Mouse (Mus musculus) midbrain, embryonic 15.5 days (tissue): ENCODE data around the gene Mospd3. TPM values are rescaled to one million over a fixed set of nuclear protein-coding genes. Genes with fewer than 3 reads are reported as not detected.
A peak's percentile ranks its signal among the peaks of the same experiment; 100 is the strongest.

ENCODE experiments used
- ATAC-seq: fragments of 200-750 bp; cut with Nextera tagmentation; replicated peaks from 2 replicates; pipeline ENCODE4 v1.8.0; 2017; ENCODE audit warnings: moderate TSS enrichment
- H3K27ac ChIP-seq: fragments of 300-500 bp; sonication (generic); 2 replicates; pipeline ENCODE4 v1.5.1; 2015; ENCODE audit warnings: mild to moderate bottlenecking, inconsistent platforms
- H3K27me3 ChIP-seq: fragments of 300-500 bp; sonication (generic); replicated peaks from 2 replicates; pipeline ENCODE4 v1.6.1; 2015; ENCODE audit warnings: inconsistent platforms
- H3K36me3 ChIP-seq: fragments of 300-500 bp; sonication (generic); replicated peaks from 2 replicates; pipeline ENCODE4 v1.6.1; 2015; ENCODE audit warnings: inconsistent platforms
- H3K4me1 ChIP-seq: fragments of 300-500 bp; sonication (generic); 2 replicates; pipeline ENCODE4 v1.6.1; 2015; ENCODE audit warnings: inconsistent platforms
- H3K4me2 ChIP-seq: fragments of 300-500 bp; sonication (generic); 2 replicates; pipeline ENCODE4 v1.6.1; 2015; ENCODE audit warnings: inconsistent platforms, mild to moderate bottlenecking, moderate library complexity
- H3K4me3 ChIP-seq: fragments of 300-500 bp; sonication (generic); 2 replicates; pipeline ENCODE4 v1.5.1; 2015; ENCODE audit warnings: mild to moderate bottlenecking, inconsistent platforms
- H3K9ac ChIP-seq: fragments of 300-500 bp; sonication (generic); 2 replicates; pipeline ENCODE4 v1.6.1; 2015; ENCODE audit warnings: mild to moderate bottlenecking, inconsistent platforms
- H3K9me3 ChIP-seq: fragments of 300-500 bp; sonication (generic); 2 replicates; pipeline ENCODE4 v1.6.1; 2016; ENCODE audit warnings: inconsistent platforms
- WGBS: fragments of 180-500 bp; shearing (Covaris S2); methylation state at CpG from one replicate; pipeline ENCODE4 v1.1.7; 2015; ENCODE audit warnings: mixed read lengths; 5-methylcytosine and 5-hydroxymethylcytosine counted together
- polyA plus RNA-seq: library from polyadenylated mRNA; unstranded; fragments of >200 nt; fragmentation: Nextera tagmentation; extraction: Ambion mirVana; gene quantifications from 2 replicates; pipeline ENCODE4 v1.2.1, GENCODE M21; 2015

Mospd3 gene
- polyA plus RNA-seq, 1 experiment from 2014 or later, result 66.9 TPM

DNA sequence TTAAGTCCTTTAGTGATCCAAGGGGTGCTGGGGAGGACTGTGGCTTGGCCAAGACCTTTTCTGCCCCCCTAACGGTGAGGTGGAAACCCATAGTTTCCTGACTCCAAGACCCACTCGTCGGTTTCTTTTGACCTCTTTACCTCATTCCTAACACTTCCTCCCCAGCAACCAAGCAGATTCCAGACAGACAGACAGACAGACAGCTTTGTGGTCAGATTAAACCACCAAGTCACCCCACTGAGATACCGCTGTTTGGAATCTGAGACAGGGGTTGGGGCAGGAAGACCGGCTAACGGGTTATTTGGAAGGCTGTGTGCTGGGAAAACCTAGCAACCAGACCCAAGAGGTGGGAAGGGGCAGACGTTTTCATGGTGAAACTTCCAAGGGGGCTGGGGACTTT, 30.7 kb downstream of the Mospd3 start:
- Histone ChIP-seq H3K36me3 (peaks cover 12% of the 10 kb centered on the region), H3K27me3 (no peaks in the 10 kb centered on the region), H3K9me3 (no peaks in the 10 kb centered on the region), H3K4me1 (0 out of 2 replicates have a peak, but pooled peaks cover 5% of the 10 kb centered on the region), H3K9ac (no peak overlapping the region), H3K4me2 (no peak overlapping the region), H3K4me3 (no peak overlapping the region), H3K27ac (no peak overlapping the region)
- WGBS, result 56% methylated on average over 7 of the region's 7 CpGs
- no peak for ATAC-seq

GRCm38 (mm10) chr5:137569665-137570064, 31.2 kb downstream of the Mospd3 start, which contains the start of gene Tfr2:
Gene Tfr2 (plus strand): TSS chr5:137569840.
- H3K27ac ChIP-seq, result no peak within 1 kb of the TSS
- no peaks in the 10 kb centered on the region for H3K27me3 ChIP-seq
- H3K4me3 ChIP-seq, result no peak within 1 kb of the TSS
- H3K36me3 ChIP-seq, result peaks cover 12% of the 10 kb centered on the region
- H3K9ac ChIP-seq, result no peak within 1 kb of the TSS
- H3K4me1 ChIP-seq, result 0 out of 2 replicates have a peak, but pooled peaks cover 5% of the 10 kb centered on the region
- H3K9me3 ChIP-seq, result no peaks in the 10 kb centered on the region
- H3K4me2 ChIP-seq, result no peak within 1 kb of the TSS
- WGBS, result 39% methylated on average over 9 of the region's 9 CpGs
- no peak for ATAC-seq

GRCm38 (mm10) chr5:137569031-137569430, 31.8 kb downstream of the Mospd3 start:
- Histone ChIP-seq H3K9ac (no peak overlapping the region), H3K4me1 (no peaks in the 10 kb centered on the region), H3K36me3 (peaks cover 12% of the 10 kb centered on the region), H3K4me3 (no peak overlapping the region), H3K9me3 (no peaks in the 10 kb centered on the region), H3K27me3 (no peaks in the 10 kb centered on the region), H3K4me2 (no peak overlapping the region), H3K27ac (no peak overlapping the region)
- WGBS, result 72% methylated on average over 12 of the region's 12 CpGs
- no peak for ATAC-seq

DNA sequence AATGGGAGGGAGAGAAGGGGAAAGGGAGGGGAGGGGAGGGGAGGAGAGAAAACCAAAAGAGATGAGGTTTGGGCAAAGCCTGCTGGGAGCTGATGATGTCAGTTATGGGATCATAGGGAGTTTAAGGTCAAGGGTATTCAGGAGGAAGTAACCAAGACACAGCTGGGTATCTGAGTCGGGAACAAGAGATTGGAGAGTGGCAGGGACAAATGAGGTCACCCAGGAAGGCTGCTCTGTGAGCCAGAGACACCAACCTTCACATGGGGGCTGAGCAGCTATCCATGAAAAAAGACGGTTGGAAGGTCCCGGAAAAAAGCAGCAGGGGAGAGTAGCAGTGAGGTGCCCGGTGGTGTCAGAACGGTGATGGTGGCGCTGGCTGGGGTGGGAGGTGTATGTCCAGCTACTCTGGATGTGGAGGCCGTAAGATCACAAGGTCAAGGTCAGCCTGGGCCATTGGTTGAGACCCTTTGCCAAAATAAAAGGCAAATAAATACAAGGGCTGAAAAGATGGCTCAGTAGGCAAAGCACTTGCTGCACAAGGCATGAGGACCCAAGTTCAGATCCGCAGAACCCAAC, 32.5 kb downstream of the Mospd3 start:
- Histone ChIP-seq H3K27ac (no peak overlapping the region), H3K4me2 (no peak overlapping the region), H3K4me3 (no peak overlapping the region), H3K9ac (no peak overlapping the region), H3K4me1 (no peaks in the 10 kb centered on the region), H3K36me3 (peaks cover 12% of the 10 kb centered on the region), H3K27me3 (no peaks in the 10 kb centered on the region), H3K9me3 (no peaks in the 10 kb centered on the region)
- 85% methylated on average over 8 of the region's 8 CpGs for WGBS
- ATAC-seq, result no peak

GRCm38 (mm10) chr5:137566416-137566815, 34.4 kb downstream of the Mospd3 start:
- Histone ChIP-seq H3K4me2 (no peak overlapping the region), H3K36me3 (peaks cover 12% of the 10 kb centered on the region), H3K27me3 (no peaks in the 10 kb centered on the region), H3K4me3 (no peak overlapping the region), H3K4me1 (no peaks in the 10 kb centered on the region), H3K9me3 (no peaks in the 10 kb centered on the region), H3K9ac (no peak overlapping the region), H3K27ac (no peak overlapping the region)
- WGBS, result 94% methylated on average over 5 of the region's 5 CpGs
- ATAC-seq, result no peak

- Histone ChIP-seq H3K4me1 (no peaks in the 10 kb centered on the region), H3K4me3 (no peak overlapping the region), H3K9me3 (no peaks in the 10 kb centered on the region), H3K4me2 (no peak overlapping the region), H3K27ac (no peak overlapping the region), H3K36me3 (peaks cover 12% of the 10 kb centered on the region), H3K9ac (no peak overlapping the region), H3K27me3 (no peaks in the 10 kb centered on the region)
- ATAC-seq, result no peak
- 66% methylated on average over 6 of the region's 6 CpGs for WGBS
Measured at GRCm38 (mm10) chr5:137565744-137566143, 35.1 kb downstream of the Mospd3 start.

GRCm38 (mm10) chr5:137562965-137563364, 37.9 kb downstream of the Mospd3 start:
- WGBS, result 77% methylated on average over 10 of the region's 10 CpGs
- H3K4me2 ChIP-seq, result no peak overlapping the region
- no peaks in the 10 kb centered on the region for H3K9me3 ChIP-seq
- H3K27ac ChIP-seq, result no peak overlapping the region
- no peak overlapping the region for H3K9ac ChIP-seq
- no peak for ATAC-seq
- H3K4me1 ChIP-seq, result no peaks in the 10 kb centered on the region
- H3K27me3 ChIP-seq, result no peaks in the 10 kb centered on the region
- no peak overlapping the region for H3K4me3 ChIP-seq
- peaks cover 15% of the 10 kb centered on the region for H3K36me3 ChIP-seq

GRCm38 (mm10) chr5:137561556-137561955, 39.3 kb downstream of the Mospd3 start:
- WGBS, result 67% methylated on average over 6 of the region's 6 CpGs
- no peak overlapping the region for H3K4me2 ChIP-seq
- H3K27ac ChIP-seq, result no peak overlapping the region
- no peak overlapping the region for H3K4me3 ChIP-seq
- H3K9ac ChIP-seq, result no peak overlapping the region
- no peaks in the 10 kb centered on the region for H3K9me3 ChIP-seq
- no peak for ATAC-seq
- peaks cover 8% of the 10 kb centered on the region for H3K36me3 ChIP-seq
- no peaks in the 10 kb centered on the region for H3K4me1 ChIP-seq
- H3K27me3 ChIP-seq, result no peaks in the 10 kb centered on the region

DNA sequence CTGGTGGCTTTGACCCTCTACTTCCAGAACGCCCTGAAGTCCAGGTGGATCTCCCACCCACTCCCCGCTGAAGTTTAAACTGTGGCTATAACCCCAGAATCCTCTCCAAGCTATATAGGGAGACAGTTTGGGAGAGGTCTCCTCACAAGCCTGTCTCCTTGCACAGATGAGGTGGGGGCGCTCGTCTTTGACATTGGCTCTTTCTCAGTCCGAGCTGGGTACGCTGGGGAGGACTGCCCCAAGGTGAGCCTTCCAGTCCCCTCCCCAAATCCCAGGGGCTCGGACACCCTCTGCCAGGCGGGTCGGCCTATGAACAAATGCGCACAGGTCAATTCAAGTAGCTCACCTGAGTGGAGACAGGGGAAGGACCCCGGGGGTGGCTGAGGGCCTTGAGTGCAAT, 47.0 kb downstream of the Mospd3 start:
- peak overlapping the region; percentile 82 for H3K4me2 ChIP-seq
- peak; percentile 44 for ATAC-seq
- H3K36me3 ChIP-seq, result no peaks in the 10 kb centered on the region
- peaks cover 21% of the 10 kb centered on the region for H3K4me1 ChIP-seq
- H3K9ac ChIP-seq, result peak overlapping the region; percentile 84
- 53% methylated on average over 11 of the region's 11 CpGs for WGBS
- H3K4me3 ChIP-seq, result peak overlapping the region; percentile 81
- no peaks in the 10 kb centered on the region for H3K9me3 ChIP-seq
- peak overlapping the region; percentile 82 for H3K27ac ChIP-seq
- H3K27me3 ChIP-seq, result no peaks in the 10 kb centered on the region

GRCm38 (mm10) chr5:137553411-137553837, 47.4 kb downstream of the Mospd3 start, which contains the start of gene Actl6b:
Gene Actl6b (plus strand): TSS chr5:137553517.
- Histone ChIP-seq H3K4me1 (peaks cover 21% of the 10 kb centered on the region), H3K27ac (peak within 1 kb of the TSS; percentile 82), H3K9me3 (no peaks in the 10 kb centered on the region), H3K9ac (peak within 1 kb of the TSS; percentile 84), H3K4me2 (peak within 1 kb of the TSS; percentile 82), H3K27me3 (no peaks in the 10 kb centered on the region), H3K36me3 (no peaks in the 10 kb centered on the region), H3K4me3 (peak within 1 kb of the TSS; percentile 81)
- WGBS, result under 1% methylated on average over 37 of the region's 37 CpGs
- ATAC-seq, result peak; percentile 96

- H3K4me1 ChIP-seq, result peaks cover 21% of the 10 kb centered on the region
- no peaks in the 10 kb centered on the region for H3K27me3 ChIP-seq
- no peaks in the 10 kb centered on the region for H3K9me3 ChIP-seq
- H3K9ac ChIP-seq, result peak overlapping the region; percentile 84
- peak overlapping the region; percentile 81 for H3K4me3 ChIP-seq
- ATAC-seq, result peak; percentile 62; the same call in 1 of the 2 replicates
- WGBS, result 18% methylated on average over 6 of the region's 6 CpGs
- no peaks in the 10 kb centered on the region for H3K36me3 ChIP-seq
- H3K27ac ChIP-seq, result peak overlapping the region; percentile 82
- H3K4me2 ChIP-seq, result peak overlapping the region; percentile 82
Measured at GRCm38 (mm10) chr5:137553000-137553399, 47.9 kb downstream of the Mospd3 start.

DNA sequence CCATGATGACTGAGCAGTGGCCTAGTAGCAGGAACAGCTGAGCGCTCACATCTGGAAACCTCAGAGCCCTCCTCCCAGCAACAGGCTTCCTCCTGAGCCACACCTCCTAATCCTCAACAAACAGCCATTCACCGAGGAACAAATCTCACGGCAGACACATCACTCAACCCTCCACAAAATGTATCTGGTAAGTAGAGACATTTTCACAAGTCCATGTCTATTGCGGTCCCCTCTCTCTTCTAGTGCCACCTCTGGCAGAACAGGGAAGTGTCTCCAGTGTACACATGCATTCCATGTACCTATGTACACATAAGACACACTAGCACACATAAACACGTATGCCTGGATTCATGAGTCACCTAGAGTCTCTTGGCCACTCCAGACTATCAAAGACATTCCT, 49.7 kb downstream of the Mospd3 start:
- Histone ChIP-seq H3K36me3 (no peaks in the 10 kb centered on the region), H3K4me2 (no peak overlapping the region), H3K4me3 (no peak overlapping the region), H3K27me3 (no peaks in the 10 kb centered on the region), H3K4me1 (peaks cover 21% of the 10 kb centered on the region), H3K9ac (no peak overlapping the region), H3K27ac (no peak overlapping the region), H3K9me3 (no peaks in the 10 kb centered on the region)
- WGBS, result 61% methylated on average over 5 of the region's 5 CpGs
- ATAC-seq, result no peak

GRCm38 (mm10) chr5:137549840-137550239, 51.0 kb downstream of the Mospd3 start:
- Histone ChIP-seq H3K36me3 (no peaks in the 10 kb centered on the region), H3K4me3 (no peak overlapping the region), H3K9me3 (no peaks in the 10 kb centered on the region), H3K9ac (no peak overlapping the region), H3K27ac (no peak overlapping the region), H3K4me1 (peaks cover 14% of the 10 kb centered on the region), H3K27me3 (no peaks in the 10 kb centered on the region), H3K4me2 (no peak overlapping the region)
- no peak for ATAC-seq
- WGBS, result 87% methylated on average over 2 of the region's 2 CpGs
